Mouse (Mus musculus) kidney, postnatal 36 days (tissue): ENCODE results near the gene Gabpb2.
"Not testable (repeated sequence)": the region's sequence is repeated elsewhere in the genome, so short reads cannot be mapped to it uniquely, and the experiment has no call there.

Source experiments
- DNase-seq, 2 experiments: peaks; one replicate each; pipeline ENCODE4 v3.0.0; 2021 to 2022; ENCODE audit warnings: mixed read lengths in 2 of 2

The Gabpb2 gene

DNA sequence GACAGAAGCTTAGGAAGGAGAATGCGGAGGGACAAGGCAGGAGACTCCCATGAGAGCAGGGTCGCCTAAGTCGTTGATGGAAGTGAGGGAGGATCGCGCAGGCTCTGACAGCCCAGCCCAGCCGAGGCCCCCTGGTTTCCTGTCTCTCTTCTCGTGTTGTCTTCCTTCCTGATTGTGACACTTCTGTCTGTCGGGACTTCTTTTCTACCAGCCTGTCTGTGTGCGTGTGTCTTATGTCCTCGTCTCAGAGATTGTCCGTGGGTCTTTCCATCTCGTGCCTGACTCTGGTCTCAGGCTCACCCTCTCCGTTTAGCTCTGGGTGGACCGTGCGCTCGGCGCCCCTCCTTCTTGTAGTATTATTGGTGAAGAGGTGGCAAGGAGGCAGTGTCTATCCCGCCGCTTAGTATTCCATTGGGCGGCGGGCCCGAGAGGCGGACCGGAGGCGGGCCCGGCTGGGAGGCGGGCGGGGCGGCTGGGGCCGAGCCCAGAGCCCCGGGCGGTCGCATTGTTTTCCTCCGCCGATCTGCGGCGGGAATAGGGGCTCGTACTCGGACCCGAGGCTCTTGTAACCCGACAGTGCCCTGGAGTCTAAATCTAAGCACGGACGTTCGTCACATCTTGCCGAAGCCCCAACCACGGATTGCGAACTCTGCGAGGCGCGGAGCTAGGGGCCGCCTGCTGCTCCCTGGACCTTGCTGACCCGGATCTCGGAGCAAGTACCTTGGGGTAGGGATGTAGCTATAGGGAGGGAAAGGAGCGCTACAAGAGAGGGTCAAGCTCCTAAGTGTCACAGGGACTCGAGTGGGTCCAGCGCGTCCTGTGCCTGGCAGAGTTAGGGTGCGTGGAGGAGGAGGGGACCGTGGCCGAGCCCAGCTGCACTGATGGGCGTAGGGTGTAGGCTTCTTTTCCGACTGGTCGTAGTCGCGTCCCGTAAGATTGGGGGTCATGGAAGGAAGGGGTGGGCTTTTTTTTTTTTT is 57.4 kb downstream of the Gabpb2 start, which contains the start of gene Sema6c:
Gene Sema6c (plus strand): TSS at position 471 of the 977 bp plus-strand sequence.
- DNase-seq = peak; percentile 93 to 94

DNA sequence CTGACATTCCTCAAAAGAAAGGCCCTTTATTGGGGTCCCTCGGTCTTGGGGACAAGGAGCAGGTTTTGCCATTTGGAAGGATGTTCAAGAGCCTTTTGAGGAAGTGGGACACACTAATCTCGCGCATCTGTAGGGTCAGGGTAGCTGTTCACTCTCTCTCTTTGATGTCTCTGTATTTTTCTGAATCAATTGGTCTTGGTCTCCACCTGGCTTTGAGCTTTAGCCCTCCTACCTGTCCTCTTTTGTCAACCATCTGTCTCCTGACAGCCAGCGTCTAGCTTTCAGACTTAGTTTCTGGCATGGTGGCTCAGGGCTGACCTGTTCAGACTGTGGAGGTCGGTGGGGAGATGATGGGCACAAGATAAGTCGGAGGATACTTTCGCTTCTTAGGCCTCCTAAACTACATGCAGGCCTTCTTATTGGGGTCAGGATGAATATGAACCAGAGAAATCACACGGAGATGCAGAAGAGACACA is 58.2 kb downstream of the Gabpb2 start:
- DNase-seq = no peak

DNA sequence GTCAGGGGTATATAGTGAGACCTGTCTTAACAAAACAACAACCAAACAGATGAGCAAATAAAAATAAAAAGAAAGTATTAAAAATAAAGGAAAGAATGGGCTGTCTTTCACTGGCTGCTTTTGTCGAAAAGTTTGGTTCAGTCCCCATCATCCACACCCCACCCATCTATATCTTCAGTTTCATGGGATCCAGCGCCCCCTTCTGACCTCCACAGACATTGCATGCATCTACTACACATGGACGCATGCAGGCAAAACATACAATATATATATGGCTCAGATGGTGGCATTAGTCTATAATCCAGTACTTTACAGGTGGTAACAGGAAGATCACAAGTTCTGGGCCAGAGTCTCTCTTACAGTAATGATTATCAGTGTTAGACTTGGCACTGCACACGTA is 63.8 kb downstream of the Gabpb2 start:
- peak in 1 of 2 experiments; percentile 79 for DNase-seq

DNA sequence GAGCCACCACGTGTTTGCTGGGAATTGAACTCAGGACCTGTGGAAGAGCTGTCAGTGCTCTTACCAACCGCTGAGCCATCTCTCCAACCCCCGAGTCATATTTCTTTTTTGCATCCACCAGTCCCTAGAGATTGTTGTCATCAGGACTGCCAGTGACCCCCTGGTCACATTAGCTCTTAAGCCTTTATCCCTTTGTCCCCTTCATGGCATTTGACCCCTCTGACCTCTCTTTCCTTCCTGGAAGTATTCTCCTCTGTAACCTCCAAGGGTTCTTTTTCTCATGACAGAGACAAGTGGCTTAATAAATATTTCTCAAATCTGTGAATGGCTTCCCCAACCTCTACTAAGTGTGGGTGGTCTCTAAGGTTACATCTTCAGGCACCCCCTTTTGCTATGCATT is 69.8 kb downstream of the Gabpb2 start:
- peak; percentile 47 to 63 for DNase-seq

DNA sequence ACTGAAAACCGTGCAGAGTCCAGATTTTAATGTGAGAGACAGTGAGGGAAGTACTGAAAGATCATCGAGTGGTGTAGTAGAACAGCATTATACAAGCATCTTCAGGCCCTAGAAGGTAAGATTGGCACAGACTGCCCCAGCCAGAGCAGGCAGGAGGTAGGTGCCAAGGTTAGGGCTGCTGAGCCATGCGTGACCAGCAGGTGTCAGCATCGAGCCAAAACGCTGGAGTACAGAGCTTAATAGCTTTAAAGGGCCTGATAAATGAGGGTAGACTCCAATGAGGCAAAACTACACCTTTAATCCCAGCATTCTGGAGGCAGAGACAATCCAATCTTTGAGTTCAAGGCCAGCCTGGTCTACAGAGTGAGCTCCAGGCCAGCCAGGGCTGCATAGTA is 75.1 kb downstream of the Gabpb2 start:
- peak; percentile 90 to 95 for DNase-seq

DNA sequence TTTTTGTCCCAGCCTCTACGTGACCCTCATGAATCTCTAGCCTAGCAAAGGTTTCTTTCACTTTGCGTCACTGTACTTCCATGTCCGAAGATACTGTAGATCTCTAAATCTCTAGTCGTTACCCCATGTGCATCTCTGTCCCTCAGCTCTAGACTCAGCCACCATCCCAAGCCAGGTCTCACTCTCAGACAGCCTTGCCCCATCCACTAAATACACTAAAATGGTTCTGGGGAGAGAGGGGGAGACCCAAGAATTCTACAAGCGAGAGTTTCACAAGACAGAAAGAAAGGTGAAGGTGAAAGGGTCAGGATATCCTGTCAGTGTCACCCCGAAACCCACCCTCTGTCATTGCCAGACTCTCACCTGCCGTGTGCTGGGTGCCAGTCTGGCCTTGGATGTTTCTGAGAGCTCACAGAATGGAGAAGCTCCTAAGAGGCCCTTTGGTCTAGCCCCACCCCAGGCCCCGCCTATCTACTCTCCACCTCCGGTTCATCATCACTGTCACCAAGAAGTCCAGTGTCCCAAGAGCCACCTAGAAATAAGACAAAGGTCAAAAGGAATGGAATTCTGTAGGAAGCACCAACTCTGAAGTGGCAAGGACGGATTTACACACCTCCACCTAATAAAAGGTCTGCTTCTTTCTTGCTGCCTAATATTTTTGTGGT is 75.6 kb downstream of the Gabpb2 start, which contains the start of gene Tnfaip8l2:
Gene Tnfaip8l2 (minus strand): TSS at position 409 of the 665 bp plus-strand sequence.
- DNase-seq = peak in 1 of 2 experiments; percentile 56

DNA sequence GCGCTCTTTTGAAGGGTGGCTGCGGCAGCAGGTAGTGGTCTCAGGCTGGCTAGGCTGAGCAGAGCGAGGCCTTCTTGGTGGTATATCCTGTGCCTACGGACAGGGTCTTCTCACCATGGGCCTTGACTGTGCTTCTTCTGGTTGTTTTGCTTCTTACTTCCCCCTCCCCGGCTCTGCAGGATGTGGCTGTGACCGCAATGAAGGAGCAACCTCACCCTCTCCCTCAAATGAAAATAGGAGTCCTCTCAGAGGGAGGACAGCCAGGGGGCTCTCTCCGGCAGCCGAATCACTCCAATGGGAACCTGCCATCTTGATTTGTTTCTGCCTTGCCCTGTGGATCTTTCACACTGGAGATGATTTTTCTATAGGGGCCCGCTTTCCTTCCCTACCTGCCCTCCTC is 76.2 kb downstream of the Gabpb2 start:
- no peak for DNase-seq

DNA sequence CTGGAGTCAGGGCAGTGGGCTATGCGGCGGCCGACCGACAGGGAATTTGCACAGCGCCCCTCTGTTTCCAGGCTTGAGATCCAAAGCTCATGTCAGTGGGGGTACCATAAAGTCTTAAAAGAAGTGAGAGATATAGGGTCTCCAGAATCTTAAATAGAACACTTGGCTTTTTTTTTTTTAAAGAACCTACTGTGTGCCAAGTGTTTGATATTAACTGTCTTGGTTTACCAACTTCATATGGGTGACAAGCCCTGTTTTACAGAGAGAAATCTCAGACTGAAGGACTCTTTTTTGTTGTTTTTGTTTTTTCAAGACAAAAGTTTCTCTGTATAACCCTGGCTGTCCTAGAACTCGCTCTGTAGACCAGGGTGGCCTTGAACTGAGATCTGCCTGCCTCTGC is 76.9 kb downstream of the Gabpb2 start:
- no peak for DNase-seq

DNA sequence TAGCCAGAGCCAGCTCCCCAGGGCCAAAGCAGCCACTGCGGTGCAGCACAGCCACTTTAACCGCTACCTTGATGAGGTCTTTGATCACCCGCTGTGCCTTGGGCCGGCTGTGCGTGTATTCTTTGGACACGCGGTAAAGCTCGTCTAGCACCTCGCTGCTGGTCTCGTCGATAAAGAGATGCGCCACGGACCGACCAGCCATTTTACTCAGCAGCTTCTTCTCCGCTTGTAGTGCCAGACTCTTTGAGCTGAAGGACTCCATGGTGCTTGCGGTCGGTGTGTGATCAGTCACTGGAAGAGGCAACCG is 77.5 kb downstream of the Gabpb2 start:
- no peak for DNase-seq

DNA sequence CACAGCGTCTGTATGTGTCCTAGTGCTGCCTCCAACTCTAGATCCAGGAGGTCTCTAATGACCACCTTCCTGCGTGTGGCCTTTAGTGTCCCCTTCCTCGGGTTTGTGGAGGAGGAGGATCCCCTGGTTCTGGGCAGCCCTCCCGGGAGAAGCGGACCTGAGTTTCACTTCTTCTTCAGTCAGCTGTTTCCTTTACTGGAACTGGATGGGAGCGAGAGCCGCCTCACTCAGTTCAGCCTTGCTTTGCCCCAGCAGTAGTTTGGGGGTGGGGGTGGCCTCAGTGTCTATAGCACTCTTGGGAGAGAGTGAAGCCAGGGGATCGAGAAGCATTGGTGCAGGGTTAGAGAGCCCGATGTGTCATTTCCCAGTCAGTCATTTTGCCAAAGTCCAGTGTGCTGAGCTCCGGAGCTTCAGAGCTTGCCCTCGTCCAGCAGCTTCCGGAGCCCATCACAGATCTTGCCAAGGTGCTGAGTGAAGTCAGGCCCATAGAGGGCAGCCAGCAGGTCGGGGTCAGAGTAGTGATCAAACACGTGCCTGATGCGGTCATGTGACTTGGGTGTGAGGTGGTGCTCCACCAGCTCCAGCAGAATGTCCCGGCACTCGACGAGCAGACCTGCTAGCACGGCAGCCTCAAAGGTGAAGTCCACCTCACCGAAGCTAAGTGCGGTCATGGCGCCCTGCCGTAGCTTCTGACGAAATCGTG is 78.0 kb downstream of the Gabpb2 start:
- DNase-seq = peak; percentile 88 to 90

DNA sequence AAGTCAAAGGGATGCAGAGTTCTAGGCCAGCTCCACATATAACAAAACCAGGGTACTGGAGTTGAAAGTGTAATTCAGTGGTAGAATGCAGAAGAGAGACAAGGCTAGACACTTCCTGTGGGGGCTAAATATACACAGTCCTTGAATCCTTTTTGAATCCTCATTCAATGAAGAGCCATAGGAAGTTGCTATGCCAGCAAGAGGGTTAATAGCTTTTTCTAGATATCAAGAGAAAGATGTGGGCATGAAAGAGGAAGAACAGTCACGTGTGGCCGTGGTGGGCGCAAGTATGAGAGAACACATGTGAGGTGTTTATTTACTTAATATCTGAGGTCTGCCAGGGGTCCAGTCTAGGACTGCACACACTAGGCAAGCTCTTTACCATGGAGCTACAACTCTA is 81.4 kb downstream of the Gabpb2 start:
- no peak for DNase-seq

DNA sequence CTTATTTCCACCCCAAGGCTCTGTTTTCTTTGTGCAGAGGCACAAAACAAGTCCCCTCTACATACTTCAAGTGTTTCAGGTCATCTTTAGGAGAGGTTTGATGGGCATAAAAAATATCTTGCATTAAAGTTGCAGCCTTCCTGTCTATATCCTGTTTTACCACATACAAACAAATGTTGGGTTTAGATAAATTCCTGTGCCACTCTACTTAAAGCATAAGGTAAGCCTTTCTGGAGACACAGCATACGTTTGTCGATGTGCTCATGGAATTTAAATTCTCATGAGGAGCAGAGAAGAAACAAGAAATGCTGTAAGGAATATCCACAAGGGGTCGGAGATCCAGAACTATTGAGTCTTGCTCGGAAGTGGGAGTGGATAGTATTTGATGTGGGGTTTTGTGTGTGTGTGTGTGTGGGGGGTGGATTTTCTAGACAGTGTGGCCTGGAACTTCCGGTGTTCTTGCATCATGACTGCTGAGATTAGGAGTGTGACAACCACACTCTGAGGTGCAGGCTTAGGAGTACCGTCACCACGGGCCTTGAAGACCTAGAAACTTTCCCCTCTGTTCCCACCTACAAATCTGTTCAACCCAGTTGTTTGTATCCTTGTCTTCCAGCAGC is 82.2 kb downstream of the Gabpb2 start:
- DNase-seq = no peak

DNA sequence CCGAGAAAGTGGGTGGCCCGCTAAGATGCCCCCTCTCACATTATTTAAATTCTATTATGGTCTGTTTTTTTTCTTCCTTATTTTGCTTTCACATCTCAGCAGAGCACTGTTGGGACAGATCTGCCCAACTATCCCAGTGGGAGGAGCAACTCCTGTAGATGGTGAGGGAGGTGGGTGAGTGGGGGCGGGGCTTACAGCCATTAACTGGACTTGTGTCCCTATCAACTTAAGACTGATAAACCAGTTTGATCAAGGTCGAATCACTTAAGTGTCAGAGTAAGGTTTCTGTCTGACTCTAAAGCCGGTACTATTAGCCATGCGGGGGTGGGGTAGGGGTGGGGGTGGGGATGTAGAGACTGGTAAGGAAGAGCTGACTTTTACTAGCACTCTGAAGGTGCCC is 82.7 kb downstream of the Gabpb2 start:
- peak; percentile 83 to 86 for DNase-seq

DNA sequence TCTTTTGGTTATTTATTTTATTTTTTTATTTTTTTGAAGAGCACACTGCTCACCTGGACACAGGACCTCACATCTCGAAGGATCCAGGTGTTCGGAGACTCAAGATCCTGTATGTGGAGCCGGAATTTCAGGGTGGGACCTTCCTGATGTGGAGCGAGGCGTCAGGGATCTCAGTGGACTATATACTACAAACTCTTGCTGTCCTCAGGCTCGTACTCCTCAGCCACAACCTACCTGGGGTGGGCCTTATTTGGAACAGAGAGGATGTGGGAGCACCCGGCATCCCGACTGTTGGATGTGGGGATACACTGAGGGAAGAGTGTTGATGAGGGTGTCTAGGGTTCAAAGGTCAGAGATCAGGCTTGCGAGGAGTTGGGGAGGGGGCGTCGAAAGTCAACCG is 83.6 kb downstream of the Gabpb2 start:
- not testable (repeated sequence) for DNase-seq

DNA sequence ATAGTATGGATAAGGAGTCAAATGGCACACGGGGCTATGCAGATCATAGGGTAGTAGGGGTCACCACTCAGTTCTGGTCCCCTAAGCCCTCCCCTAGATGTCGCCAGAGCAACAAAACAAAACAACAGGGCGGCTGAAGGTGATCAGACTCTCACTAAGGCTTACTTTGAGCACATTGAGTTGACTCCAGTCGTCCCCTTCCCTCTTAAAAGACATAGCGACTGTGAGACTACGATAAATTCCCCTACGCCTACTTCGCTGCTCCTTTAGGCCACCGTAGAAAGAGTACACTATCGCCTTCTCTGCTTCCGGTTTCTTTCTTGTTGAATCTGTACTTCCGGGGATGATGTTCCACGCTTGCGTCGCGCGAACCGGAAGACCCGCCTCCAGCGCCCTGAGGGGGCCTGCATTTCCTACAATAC is 84.0 kb downstream of the Gabpb2 start, which contains the start of the genes Scnm1 and Lysmd1:
Gene Scnm1 (minus strand): TSS at position 332 of the 422 bp plus-strand sequence.
Gene Lysmd1 (plus strand): TSS at position 409 of the 422 bp plus-strand sequence.
- DNase-seq = peak; percentile 92 to 96

DNA sequence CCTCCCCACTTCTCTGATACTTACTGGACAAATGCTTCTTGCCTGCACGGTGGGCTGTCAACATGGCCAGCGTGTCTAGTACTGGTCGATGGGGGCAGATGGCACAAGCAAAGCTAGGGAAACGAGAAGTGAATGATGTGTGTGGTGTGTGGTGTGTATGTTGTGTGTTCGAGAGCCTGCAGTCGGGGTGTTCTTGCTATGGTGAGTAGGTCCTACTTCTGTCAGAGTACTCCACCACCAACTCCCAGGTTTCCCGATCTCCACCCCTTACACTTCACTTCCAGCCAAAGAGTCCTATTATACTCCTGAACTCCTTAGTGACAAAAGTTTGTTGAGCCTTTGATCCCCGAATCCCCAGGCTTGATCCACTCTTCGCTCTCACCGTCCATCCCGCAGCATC is 84.5 kb downstream of the Gabpb2 start:
- no peak for DNase-seq

DNA sequence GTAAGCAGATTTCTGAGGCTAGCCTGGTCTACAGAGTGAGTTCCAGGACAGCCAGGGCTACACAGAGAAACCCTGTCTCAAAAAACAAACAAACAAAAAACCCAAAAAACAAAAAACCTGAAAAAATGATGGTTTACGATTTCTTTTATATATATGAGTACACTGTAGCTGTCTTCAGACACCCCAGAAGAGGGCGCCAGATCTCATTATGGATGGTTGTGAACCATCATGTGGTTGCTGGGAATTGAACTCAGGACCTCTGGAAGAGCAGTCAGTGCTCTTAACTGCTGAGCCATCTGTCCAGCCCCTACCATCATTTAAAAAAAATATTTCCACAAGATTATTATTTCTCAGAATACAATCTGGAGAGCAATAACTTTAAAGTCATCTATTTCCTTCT is 85.3 kb downstream of the Gabpb2 start:
- DNase-seq = not testable (repeated sequence)
